Mouse (Mus musculus): ENCODE measurements around the gene Paqr8.

- TF ChIP-seq GATA1 (IDR thresholded peaks at IDR 0.05; ENCODE audit: borderline replicate concordance, low read length) (no peak), FLI1 (IDR thresholded peaks at IDR 0.05; ENCODE audit: low read length) (no peak)
Measured at GRCm38 (mm10) chr1:20905501-20906127, 15.2 kb downstream of the Paqr8 start.
